Comparison of ENCODE assay signal across 10 mouse cellular contexts in the genomic region with DNA sequence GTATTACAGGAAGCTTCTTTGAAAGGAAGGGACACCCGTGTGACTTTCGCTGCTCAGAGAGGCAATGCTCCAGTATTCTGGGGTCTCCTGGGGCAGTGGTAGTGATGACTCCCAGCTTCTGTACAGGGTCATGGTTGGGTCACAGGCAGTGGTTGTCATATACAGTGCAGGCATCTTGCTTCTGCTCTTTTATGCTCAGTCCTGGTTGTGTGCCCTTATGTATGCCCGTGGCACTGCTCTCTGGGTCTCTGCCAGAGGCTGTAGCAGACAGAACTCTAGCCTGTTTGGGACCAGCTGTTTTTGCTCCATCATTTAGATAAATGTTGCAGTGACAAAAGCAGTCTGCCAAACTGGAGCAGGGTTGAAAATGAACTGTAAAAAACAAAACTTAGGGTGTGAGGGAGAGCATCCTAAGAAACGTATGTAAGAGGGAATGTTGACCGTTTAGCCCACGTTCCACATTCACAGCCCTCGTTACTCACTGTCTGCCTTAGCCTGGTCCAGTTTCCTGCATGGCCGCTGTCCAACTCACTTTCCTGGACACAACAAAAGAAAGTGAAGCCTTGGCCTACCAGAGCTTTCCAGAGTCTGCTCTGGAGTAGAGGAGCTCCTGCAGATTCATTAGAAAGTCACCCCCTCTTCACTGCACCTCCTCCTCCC. TPM values are rescaled to one million over a fixed set of nuclear protein-coding genes. Genes with fewer than 3 reads are reported as not detected.
DNase-seq lines count a peak whose midpoint lies in the region; ATAC-seq lines count a peak whose summit lies in the region.
"Had no signal": no experiment of that assay in that cellular context is flagged by ENCODE, and none has a peak within 500 bp of the region (broad histone marks: within the 10 kb centered on the region; RNA-seq: fewer than 3 reads in every experiment).

No protein-coding gene starts in this region.

- no peaks in the 10 kb centered on the region for H3K9me3 ChIP-seq in hindbrain, embryonic 16.5 days (ENCODE audit: control insufficient read depth, low read length)
- H3K9me3 ChIP-seq in liver, embryonic 12.5 days (replicated peaks) = no peaks in the 10 kb centered on the region

- intact Hi-C loops in left cerebral cortex, postnatal 4 days (cut with DNase I) = no loop called here

- WGBS in hindbrain, embryonic 16.5 days = 71% methylated on average over 8 of the region's 8 CpGs
- WGBS in liver, embryonic 12.5 days (ENCODE audit: insufficient replicate concordance) = 88% methylated on average over 8 of the region's 8 CpGs

- ATAC-seq in hindbrain, embryonic 16.5 days = peak; percentile 59
- no peak for ATAC-seq in activated CD4-positive, CD25-positive, alpha-beta regulatory T cell, adult 4 months
- no peak for ATAC-seq in liver, embryonic 12.5 days
- ATAC-seq: Patski had no signal

- DNase-seq in left cerebral cortex, postnatal 4 days = peak; percentile 15
- no peak for DNase-seq in left cerebral cortex, adult 8-10 months (ENCODE audit: low spot score in 2 of 2)
- DNase-seq in cerebellum, adult 9-11 months = peak; percentile 37
- DNase-seq in lung, postnatal 36 days = peak; percentile 84
- no peak for DNase-seq in layer of hippocampus, postnatal 14 days (ENCODE audit: low spot score in 2 of 2)
- DNase-seq: right cerebral cortex, postnatal 25 days had no signal

- H3K4me2 ChIP-seq in hindbrain, embryonic 16.5 days (ENCODE audit: low read length) = no peak overlapping the region
- H3K4me2 ChIP-seq in liver, embryonic 12.5 days = no peak overlapping the region

- H3K4me1 ChIP-seq in hindbrain, embryonic 16.5 days (ENCODE audit: control insufficient read depth, insufficient read depth, low read depth, low read length) = peaks cover 4% of the 10 kb centered on the region
- peaks cover 42% of the 10 kb centered on the region for H3K4me1 ChIP-seq in liver, embryonic 12.5 days

- no peaks in the 10 kb centered on the region for H3K27me3 ChIP-seq in hindbrain, embryonic 16.5 days (replicated peaks; ENCODE audit: control insufficient read depth, insufficient read depth, low read length)
- no peaks in the 10 kb centered on the region for H3K27me3 ChIP-seq in liver, embryonic 12.5 days (replicated peaks)
- H3K27me3 ChIP-seq: Patski had no signal

- no peak overlapping the region for H3K9ac ChIP-seq in hindbrain, embryonic 16.5 days (ENCODE audit: low read depth, low read length)
- no peak overlapping the region for H3K9ac ChIP-seq in liver, embryonic 12.5 days

- peak overlapping the region; percentile 39; the same call in 1 of the 2 replicates for H3K27ac ChIP-seq in hindbrain, embryonic 16.5 days (ENCODE audit: low read depth, low read length)
- H3K27ac ChIP-seq in liver, embryonic 12.5 days = no peak overlapping the region

- H3K4me3 ChIP-seq in hindbrain, embryonic 16.5 days (ENCODE audit: low read length) = no peak overlapping the region
- no peak overlapping the region for H3K4me3 ChIP-seq in liver, embryonic 12.5 days

- H3K36me3 ChIP-seq in hindbrain, embryonic 16.5 days (ENCODE audit: control insufficient read depth, insufficient read depth, low read length) = peaks cover 39% of the 10 kb centered on the region
- H3K36me3 ChIP-seq in liver, embryonic 12.5 days = peaks cover 99% of the 10 kb centered on the region

RNA-seq across cellular contexts. Expression of a gene that starts 43.3 kb away (rescaled TPM):
- total RNA-seq in left cerebral cortex, postnatal 4 days (2021) = not detected
- not detected for total RNA-seq in left cerebral cortex, adult 8-10 months (2022)
- 0.19 and 0.29 TPM in 2 replicates for polyA plus RNA-seq in hindbrain, embryonic 16.5 days (2015; fragmentation: Nextera tagmentation; extraction: Ambion mirVana)
- polyA plus RNA-seq in activated CD4-positive, CD25-positive, alpha-beta regulatory T cell, adult 4 months (2017; shearing (Covaris generic)) = under 1 TPM; 0.40 to 0.54 TPM
- not detected for total RNA-seq in layer of hippocampus, postnatal 14 days (2021)
- 1.5 and 1.9 TPM in 2 replicates for polyA plus RNA-seq in liver, embryonic 12.5 days (2016; fragmentation: Nextera tagmentation; extraction: Ambion mirVana)

RNA-seq across cellular contexts. Expression of a gene that starts 49.9 kb away (rescaled TPM):
- total RNA-seq in left cerebral cortex, postnatal 4 days (2021) = 100 to 1,000 TPM; 216 to 228 TPM
- total RNA-seq in left cerebral cortex, adult 8-10 months (2022) = 100 to 1,000 TPM; 188 to 206 (median 202) TPM
- 118 and 136 TPM in 2 replicates for polyA plus RNA-seq in hindbrain, embryonic 16.5 days (2015; fragmentation: Nextera tagmentation; extraction: Ambion mirVana)
- polyA plus RNA-seq in activated CD4-positive, CD25-positive, alpha-beta regulatory T cell, adult 4 months (2017; shearing (Covaris generic)) = 10 to 100 TPM; 13.4 to 15.5 TPM
- 100 to 1,000 TPM; 279 to 285 TPM for total RNA-seq in layer of hippocampus, postnatal 14 days (2021)
- polyA plus RNA-seq in liver, embryonic 12.5 days (2016; fragmentation: Nextera tagmentation; extraction: Ambion mirVana) = 91.6 and 92.0 TPM in 2 replicates

Comparison
In these comparisons a context has a peak if more than half of its experiments do, and no peak if none do; other contexts are left out.
1. DNase-seq: peak in left cerebral cortex, postnatal 4 days (single experiment), cerebellum, adult 9-11 months (single experiment) and lung, postnatal 36 days (single experiment); none in left cerebral cortex, adult 8-10 months (0 of 2) and layer of hippocampus, postnatal 14 days (0 of 2).